Mouse (Mus musculus) E14TG2a.4 (cell line): ENCODE results near the gene Uchl3.

ENCODE experiments used
- CTCF ChIP-seq: conservative IDR thresholded peaks from 2 replicates; pipeline ENCODE4 v1.5.1; 2014; ENCODE audit warnings: low read length
- POU5F1 ChIP-seq: IDR thresholded peaks from 2 replicates; pipeline ENCODE4 v1.6.1; 2014; ENCODE audit warnings: low read length, borderline replicate concordance

GRCm38 (mm10) chr14:101650551-101650950 lies 3.2 kb upstream of the Uchl3 start:
- TF ChIP-seq CTCF, result no peak
- TF ChIP-seq POU5F1, result no peak
